Mouse (Mus musculus) thymus, adult 2 months (tissue): ENCODE data around the gene Hsd17b2.

ENCODE experiments used
- CTCF ChIP-seq: fragments of 200-500 bp; IDR thresholded peaks from 2 replicates; pipeline ENCODE4 v1.5.1; 2012; ENCODE audit warnings: mild to moderate bottlenecking, control low read depth, low read length, moderate library complexity, borderline replicate concordance; ENCODE audit not compliant: control insufficient read depth, poor library complexity, insufficient read depth; ENCODE audit errors: extremely low read depth
- POLR2A ChIP-seq: fragments of 200-500 bp; IDR thresholded peaks from 2 replicates; pipeline ENCODE4 v1.6.1; 2012; ENCODE audit warnings: mild to moderate bottlenecking, low read length, control low read depth, moderate library complexity; ENCODE audit not compliant: control insufficient read depth, poor library complexity, insufficient read depth; ENCODE audit errors: extremely low read depth

DNA sequence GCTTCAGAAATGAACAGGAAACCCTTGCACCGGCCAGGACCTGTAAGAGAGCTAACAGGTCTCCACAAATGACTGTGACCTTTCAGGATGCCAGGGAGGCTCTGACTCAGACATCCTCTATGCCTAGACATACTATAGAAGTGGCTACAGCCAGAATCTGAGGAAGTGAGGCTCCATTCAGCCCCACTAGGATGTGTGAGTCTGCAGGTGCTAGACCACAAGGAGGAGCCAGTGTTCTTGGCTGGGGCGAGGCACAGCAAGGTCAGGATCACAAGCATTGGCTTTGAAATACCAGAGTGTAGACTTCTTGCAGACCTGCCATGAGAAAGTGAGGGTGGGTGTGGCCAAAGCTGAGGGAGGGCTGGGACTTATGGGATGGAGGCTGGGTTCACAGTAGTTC, 70.9 kb downstream of the Hsd17b2 start:
- TF ChIP-seq POLR2A (no peak), CTCF (no peak)
